Mouse (Mus musculus): ENCODE data around the gene Thap12.

Gene Thap12

DNA sequence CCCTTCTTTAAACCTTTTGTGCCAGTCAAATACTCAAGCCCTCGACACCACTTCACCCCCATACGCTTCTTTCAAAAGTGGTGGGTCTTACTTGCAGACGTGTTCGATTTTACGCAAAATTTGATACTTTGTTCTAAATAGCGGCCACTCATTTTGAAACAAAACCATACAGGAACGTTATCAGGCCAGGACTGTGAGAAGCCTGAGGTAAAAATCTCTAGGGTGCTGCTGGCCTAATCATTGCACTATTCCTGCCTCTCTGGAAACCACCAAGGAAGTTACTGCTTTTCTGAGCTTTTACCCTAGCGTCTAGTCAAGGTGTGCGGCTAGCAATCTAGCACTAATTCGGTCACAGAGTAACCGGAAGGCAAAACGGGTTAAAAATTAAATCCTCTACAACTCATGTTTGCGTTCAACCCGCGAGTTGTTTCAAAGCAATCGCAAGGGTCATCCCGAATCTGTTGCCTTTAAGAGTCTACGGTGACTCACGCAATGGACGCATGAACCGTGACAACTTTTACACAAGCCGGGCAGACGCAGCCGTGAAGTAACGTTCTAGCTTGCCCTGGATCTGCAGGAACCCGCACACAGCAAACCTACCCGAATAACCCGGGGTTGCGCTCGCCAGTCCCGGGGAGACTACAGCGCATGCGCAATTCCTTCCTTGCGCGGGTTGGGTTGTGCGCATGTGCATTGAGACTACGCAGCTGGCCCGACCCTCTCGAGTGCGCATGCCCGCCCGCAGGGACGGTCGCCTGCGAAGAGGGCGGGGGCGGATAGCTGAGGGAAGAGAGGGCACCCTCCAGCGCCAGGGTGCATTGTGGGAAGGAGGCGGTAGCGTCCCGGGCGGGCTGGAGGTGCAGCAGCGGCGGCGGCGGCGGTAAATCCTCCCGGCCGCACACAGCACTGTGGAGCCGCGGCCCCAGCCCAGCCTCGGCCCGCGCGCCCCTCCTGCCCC lies at the start of gene Thap12:
TSS of gene Thap12 (plus strand) at position 821 of the 958 bp plus-strand sequence.
- peak; percentile 98 to 99 for DNase-seq (ENCODE audit: low spot score in 2 of 2)

- DNase-seq (ENCODE audit: low spot score in 2 of 2), result peak; percentile 74 to 80
Observed at GRCm38 (mm10) chr7:98655681-98656530, 47.0 kb upstream of the Thap12 start.

GRCm38 (mm10) chr7:98656531-98657221 lies 46.2 kb upstream of the Thap12 start, which contains the start of gene Emsy:
Gene Emsy, minus strand, starts transcription at chr7:98656783.
- DNase-seq (ENCODE audit: low spot score in 2 of 2), result peak; percentile 91 to 94

DNA sequence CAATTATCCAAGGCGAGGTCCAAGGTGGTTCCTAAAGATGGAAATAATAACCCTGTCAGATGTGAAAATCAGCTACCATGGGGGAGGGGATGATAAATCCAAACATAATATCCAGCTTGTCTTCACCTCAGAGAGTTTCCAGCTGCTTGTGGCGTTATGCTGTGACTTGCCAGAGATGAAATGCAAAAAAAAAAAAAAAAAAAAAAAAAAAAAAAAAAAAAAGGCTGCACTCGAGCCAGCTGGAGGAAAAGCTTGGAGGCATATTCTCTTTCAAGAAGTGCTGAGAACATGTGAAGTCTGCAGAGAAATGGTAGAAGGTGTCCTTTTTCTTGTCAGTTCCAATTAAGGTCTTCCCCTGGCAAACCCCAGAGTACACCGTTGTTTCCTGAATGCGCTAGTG lies 37.7 kb upstream of the Thap12 start:
- DNase-seq (ENCODE audit: low spot score in 2 of 2), result no peak

GRCm38 (mm10) chr7:98665726-98666125 lies 37.2 kb upstream of the Thap12 start:
- no peak for DNase-seq (ENCODE audit: low spot score in 2 of 2)

DNA sequence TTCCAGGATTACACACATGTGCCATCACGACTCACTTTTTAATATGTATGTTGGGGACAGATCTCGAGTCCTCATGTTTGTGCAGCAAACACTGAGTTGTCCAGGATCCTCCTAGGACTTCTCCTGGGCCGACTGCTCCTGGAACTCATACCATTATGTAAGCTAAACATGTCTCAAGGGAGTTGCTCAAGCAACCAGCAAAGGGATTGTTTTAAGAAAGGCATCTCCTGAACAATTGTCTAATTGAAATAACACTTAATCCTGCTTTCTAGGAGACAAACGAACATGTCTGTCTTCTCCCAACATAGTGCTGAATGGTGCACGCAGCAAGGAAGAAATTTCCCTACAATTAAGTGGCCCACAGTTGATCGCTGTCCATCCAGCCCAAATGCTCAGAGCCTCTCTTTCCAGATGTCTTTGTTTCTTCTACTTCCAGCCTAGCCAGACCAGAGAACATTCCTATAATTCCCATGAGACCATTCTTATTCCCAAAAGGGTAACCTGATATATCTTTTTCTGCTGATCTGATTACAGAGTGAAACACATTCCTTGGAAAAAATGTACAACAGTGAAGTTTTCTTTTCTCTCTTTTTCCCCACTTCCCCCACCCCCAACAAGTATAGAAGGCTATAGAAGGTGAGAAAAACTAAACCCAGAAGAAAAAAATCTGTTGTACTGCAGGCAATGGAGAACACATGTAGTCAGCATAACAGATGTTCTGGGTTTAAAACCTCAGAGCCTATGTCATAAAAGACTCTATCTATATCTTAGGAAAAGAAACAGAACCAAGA lies 34.8 kb upstream of the Thap12 start:
- DNase-seq (ENCODE audit: low spot score in 2 of 2), result no peak

DNA sequence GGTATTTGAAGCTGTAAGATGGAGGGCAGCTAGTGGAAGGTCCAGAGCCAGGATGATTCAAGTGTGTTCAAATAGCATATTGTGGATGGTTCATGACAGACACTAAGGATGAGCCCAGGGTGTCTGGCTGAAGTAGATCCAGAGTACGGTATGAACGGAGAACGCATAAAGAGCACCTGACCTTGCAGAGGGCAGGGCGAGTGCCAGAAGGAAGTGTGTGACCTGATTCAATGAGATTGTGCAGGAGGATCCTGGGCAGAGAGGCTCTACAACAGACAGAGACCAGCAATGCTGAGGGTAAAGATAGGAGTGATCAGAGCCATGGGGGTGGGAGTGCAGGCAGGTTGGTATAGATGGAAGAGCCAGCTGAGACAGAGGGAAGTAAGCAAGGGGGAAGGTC lies 32.1 kb upstream of the Thap12 start:
- DNase-seq (ENCODE audit: low spot score in 2 of 2), result no peak

GRCm38 (mm10) chr7:98671416-98671815 lies 31.5 kb upstream of the Thap12 start:
- DNase-seq (ENCODE audit: low spot score in 2 of 2), result no peak

GRCm38 (mm10) chr7:98672241-98672955 lies 30.5 kb upstream of the Thap12 start:
- no peak for DNase-seq (ENCODE audit: low spot score in 2 of 2)

DNA sequence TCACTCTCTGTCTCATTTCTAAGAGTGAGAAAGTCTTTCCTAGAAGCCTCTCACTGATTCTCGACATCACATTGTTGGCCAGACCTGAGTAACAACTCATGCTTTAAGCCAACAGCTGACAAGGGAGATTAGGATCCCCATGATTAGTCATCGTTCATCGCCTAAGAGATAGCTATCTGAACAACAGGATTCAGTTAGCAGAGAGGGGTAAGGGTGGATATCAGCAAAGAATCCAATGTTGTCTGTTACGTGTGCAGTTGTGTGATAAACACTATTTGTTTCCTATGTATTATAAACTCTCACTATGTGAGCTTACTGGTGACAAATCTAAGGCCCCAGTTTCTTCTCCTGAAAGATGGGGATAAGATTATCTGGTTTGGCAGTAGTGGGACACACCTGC lies 28.6 kb upstream of the Thap12 start:
- no peak for DNase-seq (ENCODE audit: low spot score in 2 of 2)

DNA sequence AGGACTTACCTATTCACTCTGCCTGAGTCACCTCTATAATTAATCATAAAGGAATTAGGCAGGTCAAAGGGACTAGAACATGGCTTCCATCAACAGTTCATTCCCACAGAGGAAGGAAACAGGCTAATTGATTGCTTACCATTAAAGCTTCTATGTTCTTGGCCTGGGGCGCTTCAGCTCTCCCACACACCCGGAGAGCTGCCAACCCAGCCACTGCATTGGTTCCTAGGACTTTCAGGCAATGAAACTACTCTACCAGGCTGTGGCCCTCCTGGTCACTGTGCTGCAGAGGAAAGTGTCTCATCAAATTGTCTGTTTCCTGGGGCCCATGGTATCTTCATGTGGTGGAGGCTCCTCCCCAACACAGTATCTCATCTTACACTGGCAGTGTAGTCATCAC lies 25.4 kb upstream of the Thap12 start:
- no peak for DNase-seq (ENCODE audit: low spot score in 2 of 2)

DNA sequence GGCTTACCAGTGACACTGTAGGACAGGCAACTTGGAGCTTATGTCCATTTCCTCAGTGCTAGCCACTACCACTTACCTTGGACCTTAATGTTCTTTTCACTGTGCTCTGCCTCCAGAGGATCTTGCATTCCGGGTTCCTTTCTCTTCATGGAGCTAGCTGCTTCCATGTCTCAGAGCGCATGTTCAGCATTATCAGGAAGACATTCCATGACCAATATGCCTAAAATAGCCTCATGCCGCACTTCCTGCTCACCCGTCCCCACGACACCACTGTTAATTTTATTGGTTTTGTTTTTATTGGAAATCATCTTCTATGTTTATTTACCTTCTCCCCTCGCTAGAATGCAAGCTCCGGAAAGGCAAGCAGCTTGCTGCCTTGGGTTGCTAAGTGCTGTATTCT lies 24.5 kb upstream of the Thap12 start:
- no peak for DNase-seq (ENCODE audit: low spot score in 2 of 2)

GRCm38 (mm10) chr7:98680691-98681090 lies 22.2 kb upstream of the Thap12 start:
- no peak for DNase-seq (ENCODE audit: low spot score in 2 of 2)

GRCm38 (mm10) chr7:98682821-98683220 lies 20.1 kb upstream of the Thap12 start:
- DNase-seq (ENCODE audit: low spot score in 2 of 2), result no peak

GRCm38 (mm10) chr7:98685895-98686294 lies 17.0 kb upstream of the Thap12 start:
- DNase-seq (ENCODE audit: low spot score in 2 of 2), result no peak

GRCm38 (mm10) chr7:98690126-98690525 lies 12.8 kb upstream of the Thap12 start:
- DNase-seq (ENCODE audit: low spot score in 2 of 2), result no peak

- DNase-seq (ENCODE audit: low spot score in 2 of 2), result peak in 1 of 2 experiments; percentile 26
Observed at GRCm38 (mm10) chr7:98690831-98691230, 12.1 kb upstream of the Thap12 start.

DNA sequence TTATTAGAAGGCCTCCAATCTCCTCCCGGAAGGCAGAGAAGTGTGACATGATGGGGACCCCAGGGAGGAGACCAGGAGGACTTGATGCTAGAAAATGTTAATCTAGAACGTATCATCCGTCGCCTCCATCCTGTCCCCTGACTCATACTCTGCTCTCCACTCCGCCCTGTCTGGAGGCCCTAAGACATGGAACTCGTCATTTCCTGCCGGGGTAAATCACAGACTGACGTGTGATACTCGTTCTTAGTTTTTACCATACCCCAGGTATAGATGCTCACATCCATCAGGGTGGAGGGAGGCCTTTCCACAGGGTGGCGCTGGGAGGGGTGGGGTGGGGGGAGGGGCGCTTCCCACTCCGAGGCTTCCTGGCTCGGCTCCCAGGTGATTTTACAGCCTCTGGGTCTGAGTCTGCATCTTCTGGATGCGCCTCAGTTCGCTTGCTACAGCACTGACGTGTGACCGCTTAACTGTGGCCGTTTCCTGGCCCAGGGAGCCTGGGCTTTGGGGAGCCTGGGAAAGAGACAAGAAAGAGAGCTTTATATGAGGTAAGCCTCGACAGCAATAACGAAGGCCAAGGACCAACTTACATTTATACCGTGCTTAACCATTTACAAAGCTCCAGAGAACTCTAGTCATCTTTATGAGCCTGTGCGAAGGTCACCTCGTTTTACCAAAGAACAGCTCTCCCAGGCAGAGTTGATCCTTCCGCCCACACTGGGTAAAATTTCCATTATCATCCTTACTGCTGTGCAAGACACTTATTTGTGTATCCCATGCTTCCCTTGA lies 9.9 kb upstream of the Thap12 start:
- peak in 1 of 2 experiments; percentile 17 for DNase-seq (ENCODE audit: low spot score in 2 of 2)

DNA sequence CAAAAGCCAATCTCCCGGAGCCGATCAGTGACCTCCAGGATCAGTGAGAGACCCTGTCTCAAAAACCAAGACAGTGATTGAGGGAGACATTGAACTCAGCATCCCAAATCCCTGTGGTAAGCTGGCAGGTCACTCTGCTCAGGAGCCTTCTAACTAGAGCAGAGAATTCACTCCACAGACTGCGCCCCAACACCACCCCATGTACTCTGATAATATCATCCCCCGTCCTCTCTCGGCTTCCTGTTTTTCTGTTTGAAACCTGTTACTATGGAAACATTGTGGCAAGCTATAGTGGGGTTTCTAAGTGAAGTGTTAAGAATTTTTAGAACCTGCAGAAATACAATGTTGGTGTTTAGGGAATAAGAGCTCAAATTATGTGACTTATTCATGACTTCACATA lies 8.9 kb upstream of the Thap12 start:
- DNase-seq (ENCODE audit: low spot score in 2 of 2), result peak in 1 of 2 experiments; percentile 50

DNA sequence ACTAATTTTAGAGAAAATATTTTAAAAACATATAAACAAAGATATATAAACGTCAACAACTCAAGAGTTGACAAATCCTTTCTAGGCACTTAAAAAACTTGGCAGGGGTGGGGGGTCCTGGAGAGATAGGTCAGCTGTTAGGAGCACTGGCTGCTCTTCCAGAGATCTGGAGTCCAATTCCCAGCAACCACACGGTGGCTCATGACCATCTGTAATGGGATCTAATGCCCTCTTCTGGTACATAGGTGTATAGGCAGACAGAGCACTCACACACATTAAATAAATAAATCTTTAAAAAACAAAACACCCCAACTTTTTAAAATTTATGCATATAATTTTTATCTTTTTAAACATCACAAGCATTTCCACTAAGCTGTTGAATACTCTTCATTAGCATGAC lies 5.4 kb upstream of the Thap12 start:
- no peak for DNase-seq (ENCODE audit: low spot score in 2 of 2)

All from spleen, postnatal 10 days (tissue).